Mouse (Mus musculus): Measurements from ENCODE around the gene Naa38.

Gene Naa38

GRCm38 (mm10) chr11:69412548-69412947 lies 17.3 kb downstream of the Naa38 start:
- peak in 1 of 2 experiments; percentile 33 for DNase-seq (ENCODE audit: inconsistent age in 2 of 2, low spot score in 1 of 2)

DNA sequence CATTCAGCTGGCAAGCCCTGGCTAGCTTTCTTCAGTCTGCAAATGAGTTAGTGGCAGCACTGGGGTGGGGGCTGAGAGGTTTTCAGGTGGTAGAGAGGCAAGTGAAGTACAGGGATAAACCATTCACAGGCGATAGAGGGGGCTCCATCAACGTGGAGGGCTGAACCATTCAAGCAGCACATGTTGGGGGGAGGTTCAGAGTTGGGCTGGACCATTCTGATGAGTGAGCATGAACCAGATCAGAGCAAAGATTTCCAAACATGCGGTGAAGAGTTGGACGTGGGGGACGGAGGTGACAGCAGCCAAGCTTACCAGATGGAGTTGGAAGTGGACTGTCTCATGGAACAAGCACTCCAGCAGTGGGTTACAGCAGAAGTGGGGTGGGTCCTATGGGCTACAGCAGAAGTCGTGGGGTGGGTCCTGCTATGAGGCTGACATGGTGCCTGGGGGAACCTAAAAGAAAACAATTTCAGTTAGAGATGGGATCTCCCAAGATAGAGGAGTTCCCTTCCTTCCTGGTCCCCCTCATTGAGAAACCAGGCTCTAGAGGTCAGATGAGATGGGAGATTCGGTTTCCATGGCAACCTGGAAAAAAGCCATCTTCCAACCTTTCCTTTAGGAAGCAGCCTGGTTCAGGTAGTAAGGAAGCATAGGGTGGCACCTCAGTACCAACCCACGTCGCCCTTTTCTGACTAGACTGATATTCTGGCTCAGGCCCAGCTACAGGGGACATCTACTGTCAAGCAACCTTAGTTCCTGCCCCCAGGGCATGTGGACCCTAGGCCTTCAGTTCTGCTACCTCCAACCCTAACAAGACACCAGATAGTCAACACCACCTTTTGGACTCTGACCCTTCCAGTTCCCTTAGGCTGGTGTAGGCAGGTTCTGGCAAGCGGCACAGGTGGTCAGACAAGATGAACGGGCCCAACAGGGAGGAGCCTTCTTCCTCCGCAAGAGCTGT lies 18.2 kb downstream of the Naa38 start, which contains the start of gene Kdm6b:
Kdm6b (minus strand) TSS at position 455 of the 961 bp plus-strand sequence.
- DNase-seq (ENCODE audit: inconsistent age in 2 of 2, low spot score in 1 of 2): peak; percentile 37 to 67

- DNase-seq (ENCODE audit: inconsistent age in 2 of 2, low spot score in 1 of 2): peak; percentile 18 to 44
Observed at GRCm38 (mm10) chr11:69414421-69415326, 19.4 kb downstream of the Naa38 start.

DNA sequence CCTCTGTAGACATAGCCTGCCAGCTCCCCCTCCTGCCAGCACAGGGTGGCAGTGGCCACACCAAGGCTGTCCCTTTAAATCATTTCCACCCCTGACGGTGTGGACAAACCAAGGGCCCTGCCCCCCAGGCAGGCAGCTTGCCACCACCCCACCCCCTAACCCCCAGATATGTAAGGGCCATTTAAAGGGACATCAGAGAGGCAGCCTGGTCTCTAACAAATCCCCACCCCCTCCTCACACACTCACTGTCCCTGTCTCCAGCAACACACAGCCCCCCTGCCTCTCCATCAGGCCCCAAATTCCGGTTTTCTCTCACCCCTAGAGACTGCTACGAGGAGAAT lies 20.0 kb downstream of the Naa38 start:
- peak in 1 of 2 experiments; percentile 63 for DNase-seq (ENCODE audit: inconsistent age in 2 of 2, low spot score in 1 of 2)

GRCm38 (mm10) chr11:69415668-69416451 lies 20.6 kb downstream of the Naa38 start:
- DNase-seq (ENCODE audit: inconsistent age in 2 of 2, low spot score in 1 of 2): peak; percentile 62 to 82

DNA sequence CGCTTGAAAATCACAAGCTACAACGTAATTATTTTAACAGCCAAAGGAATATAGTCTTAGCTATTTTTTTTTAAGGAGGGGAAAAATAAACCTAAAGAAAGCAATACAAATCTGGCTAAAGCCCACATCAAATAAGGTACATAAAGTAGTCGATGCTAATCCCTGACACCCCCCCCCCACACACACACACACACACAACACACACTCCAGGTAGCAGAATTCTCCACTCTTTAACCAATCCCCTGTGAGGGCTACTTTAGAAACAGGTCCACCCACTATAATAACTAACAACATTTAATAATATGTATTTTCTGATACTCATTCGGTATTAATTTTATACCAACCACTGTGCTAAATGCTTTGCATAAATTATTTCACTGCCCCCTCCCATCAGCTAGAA lies 21.2 kb downstream of the Naa38 start:
- DNase-seq (ENCODE audit: inconsistent age in 2 of 2, low spot score in 1 of 2): no peak

GRCm38 (mm10) chr11:69416921-69417448 lies 21.7 kb downstream of the Naa38 start:
- DNase-seq (ENCODE audit: inconsistent age in 2 of 2, low spot score in 1 of 2): no peak

- peak; percentile 97 to 99 for DNase-seq (ENCODE audit: inconsistent age in 2 of 2, low spot score in 1 of 2)
Observed at GRCm38 (mm10) chr11:69417449-69418384, 22.4 kb downstream of the Naa38 start.

DNA sequence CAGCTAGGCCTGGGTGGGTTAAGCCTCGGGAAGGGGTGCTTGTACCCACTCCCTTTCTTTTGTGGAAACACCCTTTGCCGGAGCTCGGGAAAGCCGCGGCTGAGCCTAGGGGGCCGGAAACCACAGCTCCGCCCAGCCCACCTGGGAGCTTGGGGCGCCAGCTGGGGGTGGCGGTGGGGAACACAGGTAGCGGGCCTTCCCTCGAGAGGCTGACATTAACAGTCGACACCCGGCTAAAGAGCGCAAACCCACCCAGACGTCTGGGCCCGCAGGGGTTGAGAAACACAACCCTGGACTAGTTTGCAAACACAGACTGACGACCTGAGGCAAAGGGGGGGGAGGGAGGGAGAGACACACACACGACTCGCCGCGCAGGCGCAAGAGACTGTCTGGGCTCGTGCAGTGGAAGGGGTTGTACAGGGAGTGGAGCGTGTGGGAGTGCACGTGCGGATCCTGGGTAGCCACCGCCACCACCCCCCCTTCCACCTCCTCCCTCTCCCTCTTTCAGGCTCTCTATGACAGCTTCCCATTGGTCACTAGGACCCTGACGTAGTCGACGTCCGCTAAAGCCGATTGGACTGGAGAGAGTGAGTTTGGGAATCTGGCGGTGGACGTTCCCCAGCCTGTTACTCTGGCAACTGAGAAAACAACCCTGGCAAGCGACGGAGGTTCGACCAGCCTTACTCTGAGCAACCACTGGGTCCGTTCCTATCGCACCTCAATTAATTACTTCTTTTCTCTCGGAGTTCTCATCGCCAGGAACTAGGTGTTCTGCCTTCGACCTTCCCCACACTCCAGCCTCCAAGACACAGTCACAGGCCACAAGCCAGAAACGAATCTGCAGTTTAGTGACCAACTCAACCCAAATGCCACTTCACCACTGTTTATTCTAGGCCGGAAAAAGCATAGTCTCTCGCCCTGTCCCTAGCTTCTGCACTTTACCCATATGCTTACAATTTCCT lies 23.5 kb downstream of the Naa38 start:
- peak; percentile 96 to 98 for DNase-seq (ENCODE audit: inconsistent age in 2 of 2, low spot score in 1 of 2)

DNA sequence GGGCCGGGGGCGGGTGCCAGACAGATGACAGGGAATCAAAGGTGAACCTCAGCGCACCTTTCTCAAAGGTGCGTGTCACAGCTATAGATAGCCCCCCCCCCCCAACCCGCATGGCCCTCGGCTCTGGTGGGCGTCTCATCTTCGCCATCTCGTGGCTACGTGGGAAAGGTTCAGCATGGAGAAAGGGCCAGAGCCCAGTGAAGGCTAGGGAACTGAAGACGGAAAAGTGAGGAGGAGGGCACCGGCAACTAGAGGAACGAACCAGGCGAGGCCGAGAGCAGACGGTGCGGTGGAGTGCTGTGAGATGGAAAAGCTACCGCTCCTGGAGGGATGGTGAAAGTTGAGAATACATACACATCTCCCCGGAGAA lies 24.1 kb downstream of the Naa38 start:
- peak in 1 of 2 experiments; percentile 59 for DNase-seq (ENCODE audit: inconsistent age in 2 of 2, low spot score in 1 of 2)

- peak; percentile 77 to 93 for DNase-seq (ENCODE audit: inconsistent age in 2 of 2, low spot score in 1 of 2)
Observed at GRCm38 (mm10) chr11:69419813-69420553, 24.7 kb downstream of the Naa38 start.

DNA sequence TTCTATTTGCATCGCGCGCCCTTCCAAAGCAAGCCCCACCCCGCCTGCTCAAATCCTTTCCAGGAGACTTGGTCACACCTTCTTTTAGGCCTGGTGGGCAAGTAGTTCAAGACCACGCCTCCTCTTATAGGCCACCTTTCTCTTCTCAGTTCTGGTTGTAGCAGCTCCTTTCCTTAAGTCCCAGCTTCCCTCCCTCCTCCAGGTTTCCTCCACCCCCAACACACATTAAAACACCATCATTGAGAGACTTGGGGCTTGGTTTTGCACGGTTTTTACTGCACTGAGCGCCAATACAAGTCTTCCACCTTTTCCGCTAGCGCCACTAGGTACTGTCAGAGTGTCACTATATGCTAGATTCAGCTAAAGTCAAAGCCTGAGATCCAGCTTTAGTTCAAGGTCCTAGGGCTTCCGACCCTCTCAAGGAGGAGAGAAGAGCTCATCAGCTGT lies 25.3 kb downstream of the Naa38 start:
- DNase-seq (ENCODE audit: inconsistent age in 2 of 2, low spot score in 1 of 2): no peak

- DNase-seq (ENCODE audit: inconsistent age in 2 of 2, low spot score in 1 of 2): peak; percentile 25 to 34
Observed at GRCm38 (mm10) chr11:69421131-69421977, 26.1 kb downstream of the Naa38 start.

- no peak for DNase-seq (ENCODE audit: inconsistent age in 2 of 2, low spot score in 1 of 2)
Observed at GRCm38 (mm10) chr11:69422842-69423241, 27.6 kb downstream of the Naa38 start.

GRCm38 (mm10) chr11:69423885-69424284 lies 28.6 kb downstream of the Naa38 start:
- no peak for DNase-seq (ENCODE audit: inconsistent age in 2 of 2, low spot score in 1 of 2)

GRCm38 (mm10) chr11:69426246-69426645 lies 31.0 kb downstream of the Naa38 start:
- DNase-seq (ENCODE audit: inconsistent age in 2 of 2, low spot score in 1 of 2): no peak

GRCm38 (mm10) chr11:69428751-69429150 lies 33.5 kb downstream of the Naa38 start:
- DNase-seq (ENCODE audit: inconsistent age in 2 of 2, low spot score in 1 of 2): peak; percentile 58 to 67
